Mouse (Mus musculus) liver, embryonic 18 days (tissue): Measurements from ENCODE around the gene Eif5a2. TPM values are rescaled to one million over a fixed set of nuclear protein-coding genes. Genes with fewer than 3 reads are reported as not detected.

ENCODE experiments used
- polyA plus RNA-seq: library from polyadenylated mRNA; depleted of rRNA; stranded (reverse); fragments of >200 nt; gene quantifications from 2 replicates; pipeline ENCODE4 v1.2.3, GENCODE M21; 2012; rRNA removed

Eif5a2 gene
- 1.5 and 1.7 TPM in 2 replicates for polyA plus RNA-seq

DNA sequence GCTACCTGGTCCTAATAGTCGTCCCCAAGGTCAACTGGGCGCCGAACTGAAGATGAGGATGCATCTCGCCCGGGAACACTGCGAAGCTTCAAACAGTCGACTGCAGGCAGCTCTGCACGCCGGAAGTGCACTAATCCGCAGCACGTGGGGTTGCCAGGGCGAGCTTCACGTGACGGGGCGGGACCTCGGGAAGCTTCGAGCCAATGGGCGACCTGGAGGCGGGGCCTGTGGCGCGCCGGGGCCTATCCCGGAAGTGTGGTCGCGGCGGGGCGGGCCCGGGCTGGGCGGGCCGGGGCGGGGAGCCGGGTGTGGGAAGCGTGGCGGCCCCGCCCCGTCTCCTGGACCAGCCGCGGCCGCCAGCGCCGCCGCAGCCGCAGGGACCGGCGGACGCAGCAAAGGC lies at the start of gene Eif5a2:
Gene Eif5a2 (plus strand): TSS at position 283 of the 400 bp plus-strand sequence.

GRCm38 (mm10) chr3:28805301-28806097 lies 24.4 kb downstream of the Eif5a2 start, which contains the start of gene Rpl22l1:
Gene Rpl22l1 (plus strand): TSS chr3:28805436.

Other genes starting within 250 kb of the Eif5a2 start
- 56.0 and 57.7 TPM in 2 replicates for gene Slc2a2, start 83.4 kb upstream of the Eif5a2 start, polyA plus RNA-seq
- gene Rpl22l1, start 24.2 kb downstream of the Eif5a2 start, polyA plus RNA-seq, result 180 and 211 TPM in 2 replicates
- gene Gm1527, start 111.3 kb downstream of the Eif5a2 start, polyA plus RNA-seq, result not detected in 2 replicates